Comparison of ENCODE assay signal across 9 mouse cellular contexts in the genomic region with DNA sequence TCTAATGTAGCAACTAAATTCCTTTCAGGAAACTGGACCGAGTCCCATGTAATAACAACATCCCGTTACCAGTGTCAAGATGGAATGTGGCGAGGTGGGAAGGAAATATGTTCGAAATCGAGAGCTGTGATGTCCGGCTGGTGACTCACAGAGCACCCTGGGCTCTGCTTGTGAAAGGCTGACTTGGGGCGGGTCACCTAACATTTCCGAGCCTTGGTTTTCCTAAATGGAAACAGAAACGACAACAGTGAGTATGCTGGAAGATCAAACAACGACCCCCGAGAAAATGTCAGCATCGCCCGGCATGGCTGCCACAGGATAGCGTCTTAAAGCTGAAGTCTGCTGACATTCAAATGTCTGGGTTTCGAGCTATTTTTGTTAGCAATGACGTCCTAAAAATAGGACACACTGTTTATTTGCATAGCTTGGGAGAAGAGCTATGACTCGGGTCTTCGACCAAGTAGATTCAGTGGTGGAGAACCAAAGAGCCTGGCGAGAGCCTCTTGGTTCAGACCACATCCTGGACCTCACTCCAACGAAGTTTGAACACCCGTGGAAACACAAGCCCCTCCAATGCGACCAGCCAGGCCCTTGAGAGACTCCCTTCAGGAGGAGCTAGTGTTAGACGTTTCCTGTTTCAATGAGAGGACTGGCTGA. TPM values are rescaled to one million over a fixed set of nuclear protein-coding genes. Genes with fewer than 3 reads are reported as not detected.
A peak's percentile ranks its signal among the peaks of the same experiment; 100 is the strongest.
DNase-seq lines count a peak whose midpoint lies in the region; ATAC-seq lines count a peak whose summit lies in the region.
"Had no signal": no experiment of that assay in that cellular context is flagged by ENCODE, and none has a peak within 500 bp of the region (broad histone marks: within the 10 kb centered on the region; RNA-seq: fewer than 3 reads in every experiment).

No protein-coding gene starts in this region.

- DNase-seq in adrenal gland, adult 2 months, result peak; percentile 38
- DNase-seq in adrenal gland, adult 8-10 months, result no peak
- DNase-seq in gastrocnemius, adult 8-10 months (ENCODE audit: low spot score in 2 of 2), result peak; percentile 21 to 27
- DNase-seq in lung, postnatal 14 days, result peak; percentile 78
- DNase-seq in T-cell, adult 2 months (ENCODE audit: low spot score), result no peak
- no peak for DNase-seq in thymus, postnatal 10 days (ENCODE audit: low spot score in 2 of 2)
- DNase-seq in urinary bladder, postnatal 14 days (ENCODE audit: low spot score), result no peak

- no peak overlapping the region for H3K9ac ChIP-seq in intestine, embryonic 15.5 days
- H3K9ac ChIP-seq: liver, embryonic 14.5 days had no signal

- no peaks in the 10 kb centered on the region; the same call in 1 of the 2 replicates for H3K4me1 ChIP-seq in intestine, embryonic 15.5 days (replicated peaks)

- H3K9me3 ChIP-seq in intestine, embryonic 15.5 days, result no peaks in the 10 kb centered on the region

- H3K27me3 ChIP-seq in intestine, embryonic 15.5 days (replicated peaks), result no peaks in the 10 kb centered on the region

- ATAC-seq in intestine, embryonic 15.5 days, result no peak

- H3K4me2 ChIP-seq in intestine, embryonic 15.5 days (replicated peaks), result peak overlapping the region; percentile 18; the same call in 1 of the 2 replicates

- no peak overlapping the region for H3K27ac ChIP-seq in intestine, embryonic 15.5 days
- H3K27ac ChIP-seq: liver, embryonic 14.5 days had no signal

- H3K4me3 ChIP-seq in intestine, embryonic 15.5 days (replicated peaks), result no peak overlapping the region

- H3K36me3 ChIP-seq in intestine, embryonic 15.5 days, result no peaks in the 10 kb centered on the region

- WGBS in intestine, embryonic 15.5 days, result 62% methylated on average over 23 of the region's 23 CpGs

RNA-seq across cellular contexts. Expression of a gene that starts 28.0 kb away (rescaled TPM):
- 10 to 100 TPM; 10.7 to 22.7 TPM for total RNA-seq in adrenal gland, adult 2 months (2021)
- polyA plus RNA-seq in adrenal gland, adult 2 months (2012; rRNA removed), result 41.4 and 52.0 TPM in 2 replicates
- 10 to 100 TPM; 10.6 to 56.8 (median 12.6) TPM for total RNA-seq in adrenal gland, adult 8-10 months (2022)
- 10 to 100 TPM in 2 of 4 experiments, 1 to 10 TPM in 2; 7.2 to 37.6 (median 13.4) TPM for total RNA-seq in gastrocnemius, adult 8-10 months (2022)
- 76.9 and 78.3 TPM in 2 replicates for polyA plus RNA-seq in intestine, embryonic 15.5 days (2015; fragmentation: Nextera tagmentation; extraction: Ambion mirVana)

Comparison
In these comparisons a context has a peak if more than half of its experiments do, and no peak if none do; other contexts are left out.
1. DNase-seq: peak in adrenal gland, adult 2 months (single experiment), gastrocnemius, adult 8-10 months (2 of 2) and lung, postnatal 14 days (single experiment); none in adrenal gland, adult 8-10 months (single experiment), T-cell, adult 2 months (single experiment), thymus, postnatal 10 days (0 of 2) and urinary bladder, postnatal 14 days (single experiment).